Mouse (Mus musculus) embryonic facial prominence, embryonic 11.5 days (tissue): ENCODE measurements around the gene Serpinb9b. TPM values are rescaled to one million over a fixed set of nuclear protein-coding genes. Genes with fewer than 3 reads are reported as not detected.

Source experiments
- ATAC-seq: fragments of 200-750 bp; cut with Nextera tagmentation; replicated peaks from 2 replicates; pipeline ENCODE4 v1.8.0; 2017; ENCODE audit warnings: low read depth; ENCODE audit not compliant: insufficient number of reproducible peaks, low FRiP score, low TSS enrichment
- DNase-seq: peaks from one replicate; pipeline ENCODE4 v3.0.0-alpha.2; 2015; ENCODE audit warnings: low spot score
- H3K27ac ChIP-seq: fragments of 300-500 bp; sonication (generic); replicated peaks from 2 replicates; pipeline ENCODE4 v1.5.1; 2014; ENCODE audit warnings: mild to moderate bottlenecking, low read depth, low read length, control low read depth
- H3K27me3 ChIP-seq: fragments of 300-500 bp; sonication (generic); 2 replicates; pipeline ENCODE4 v1.6.1; 2014; ENCODE audit warnings: mild to moderate bottlenecking, low read length, moderate library complexity, mixed read lengths; ENCODE audit not compliant: control insufficient read depth, insufficient read depth
- H3K36me3 ChIP-seq: fragments of 300-500 bp; sonication (generic); replicated peaks from 2 replicates; pipeline ENCODE4 v1.6.1; 2014; ENCODE audit warnings: low read depth, mild to moderate bottlenecking, low read length, moderate library complexity, mixed read lengths; ENCODE audit not compliant: control insufficient read depth, insufficient read depth
- H3K4me1 ChIP-seq: fragments of 300-500 bp; sonication (generic); 2 replicates; pipeline ENCODE4 v1.6.1; 2014; ENCODE audit warnings: low read length, mixed read lengths; ENCODE audit not compliant: control insufficient read depth, insufficient read depth
- H3K4me2 ChIP-seq: fragments of 300-500 bp; sonication (generic); 2 replicates; pipeline ENCODE4 v1.6.1; 2014; ENCODE audit warnings: low read depth, mild to moderate bottlenecking, control low read depth, low read length, moderate library complexity
- H3K4me3 ChIP-seq: fragments of 300-500 bp; sonication (generic); 2 replicates; pipeline ENCODE4 v1.5.1; 2014; ENCODE audit warnings: low read depth, low read length, control low read depth
- H3K9ac ChIP-seq: fragments of 300-500 bp; sonication (generic); replicated peaks from 2 replicates; pipeline ENCODE4 v1.6.1; 2014; ENCODE audit warnings: mild to moderate bottlenecking, control low read depth, low read length
- H3K9me3 ChIP-seq: fragments of 300-500 bp; sonication (generic); replicated peaks from 2 replicates; pipeline ENCODE4 v1.6.1; 2016; ENCODE audit warnings: mild to moderate bottlenecking, low read length, inconsistent platforms, mixed read lengths; ENCODE audit not compliant: control insufficient read depth
- WGBS: fragments of 180-500 bp; shearing (Covaris S2); extraction: QIAGEN DNeasy Blood & Tissue Kit; methylation state at CpG from one replicate; pipeline ENCODE4 v1.1.7; 2014; 5-methylcytosine and 5-hydroxymethylcytosine counted together
- polyA plus RNA-seq: library from polyadenylated mRNA; unstranded; fragments of >200 nt; fragmentation: Nextera tagmentation; extraction: Ambion mirVana; gene quantifications from 2 replicates; pipeline ENCODE4 v1.2.1, GENCODE M21; 2014

Serpinb9b gene
- polyA plus RNA-seq, 1 experiment from 2014 or later: 0.20 TPM

GRCm38 (mm10) chr13:33048187-33048586 lies 21.0 kb downstream of the Serpinb9b start:
- H3K27me3 ChIP-seq: no peaks in the 10 kb centered on the region
- no peak for DNase-seq
- no peak for ATAC-seq
- H3K4me1 ChIP-seq: no peaks in the 10 kb centered on the region
- no peak overlapping the region for H3K9ac ChIP-seq
- H3K27ac ChIP-seq: no peak overlapping the region
- no peaks in the 10 kb centered on the region for H3K36me3 ChIP-seq
- H3K9me3 ChIP-seq: no peaks in the 10 kb centered on the region
- no peak overlapping the region for H3K4me2 ChIP-seq
- H3K4me3 ChIP-seq: no peak overlapping the region
- WGBS: 80% methylated on average over 4 of the region's 4 CpGs

- Histone ChIP-seq H3K4me1 (no peaks in the 10 kb centered on the region), H3K36me3 (no peaks in the 10 kb centered on the region), H3K9me3 (no peaks in the 10 kb centered on the region), H3K27me3 (no peaks in the 10 kb centered on the region), H3K4me3 (no peak overlapping the region), H3K27ac (no peak overlapping the region), H3K4me2 (no peak overlapping the region), H3K9ac (no peak overlapping the region)
- ATAC-seq (no peak), DNase-seq (no peak)
- WGBS: 71% methylated on average over 3 of the region's 3 CpGs
These were observed 24.5 kb downstream of the Serpinb9b start for GRCm38 (mm10) chr13:33051697-33052096.

GRCm38 (mm10) chr13:33063048-33063447 lies 35.8 kb downstream of the Serpinb9b start:
- Histone ChIP-seq H3K9ac (no peak overlapping the region), H3K36me3 (no peaks in the 10 kb centered on the region), H3K4me2 (no peak overlapping the region), H3K4me3 (no peak overlapping the region), H3K9me3 (no peaks in the 10 kb centered on the region), H3K4me1 (no peaks in the 10 kb centered on the region), H3K27ac (no peak overlapping the region), H3K27me3 (no peaks in the 10 kb centered on the region)
- 84% methylated on average over 1 of the region's 1 CpGs for WGBS
- ATAC-seq (no peak), DNase-seq (no peak)

- H3K36me3 ChIP-seq: no peaks in the 10 kb centered on the region
- 69% methylated on average over 1 of the region's 1 CpGs for WGBS
- H3K27me3 ChIP-seq: no peaks in the 10 kb centered on the region
- no peak overlapping the region for H3K27ac ChIP-seq
- no peak overlapping the region for H3K9ac ChIP-seq
- no peak overlapping the region for H3K4me2 ChIP-seq
- no peaks in the 10 kb centered on the region for H3K4me1 ChIP-seq
- no peaks in the 10 kb centered on the region for H3K9me3 ChIP-seq
- no peak for DNase-seq
- H3K4me3 ChIP-seq: no peak overlapping the region
- ATAC-seq: no peak
These were observed 40.3 kb downstream of the Serpinb9b start for GRCm38 (mm10) chr13:33067387-33067977.

GRCm38 (mm10) chr13:33068164-33068563 lies 40.9 kb downstream of the Serpinb9b start:
- H3K4me2 ChIP-seq: no peak overlapping the region
- H3K27me3 ChIP-seq: no peaks in the 10 kb centered on the region
- 89% methylated on average over 3 of the region's 3 CpGs for WGBS
- no peak overlapping the region for H3K9ac ChIP-seq
- no peaks in the 10 kb centered on the region for H3K9me3 ChIP-seq
- no peak overlapping the region for H3K27ac ChIP-seq
- no peak for ATAC-seq
- H3K36me3 ChIP-seq: no peaks in the 10 kb centered on the region
- no peaks in the 10 kb centered on the region for H3K4me1 ChIP-seq
- H3K4me3 ChIP-seq: no peak overlapping the region
- no peak for DNase-seq

- H3K36me3 ChIP-seq: no peaks in the 10 kb centered on the region
- H3K27ac ChIP-seq: no peak overlapping the region
- H3K9ac ChIP-seq: no peak overlapping the region
- H3K9me3 ChIP-seq: no peaks in the 10 kb centered on the region
- no peak overlapping the region for H3K4me3 ChIP-seq
- ATAC-seq: no peak
- H3K4me2 ChIP-seq: no peak overlapping the region
- no peaks in the 10 kb centered on the region for H3K4me1 ChIP-seq
- DNase-seq: no peak
- no peaks in the 10 kb centered on the region for H3K27me3 ChIP-seq
- 84% methylated on average over 5 of the region's 5 CpGs for WGBS
These were observed 44.6 kb downstream of the Serpinb9b start for GRCm38 (mm10) chr13:33071776-33072175.

- Histone ChIP-seq H3K27me3 (no peaks in the 10 kb centered on the region), H3K36me3 (no peaks in the 10 kb centered on the region), H3K4me3 (no peak overlapping the region), H3K9ac (no peak overlapping the region), H3K4me1 (no peaks in the 10 kb centered on the region), H3K9me3 (no peaks in the 10 kb centered on the region), H3K4me2 (no peak overlapping the region), H3K27ac (no peak overlapping the region)
- DNase-seq: peak; percentile 49
- ATAC-seq: no peak
These were observed 46.8 kb downstream of the Serpinb9b start for GRCm38 (mm10) chr13:33074029-33074428.

- H3K9me3 ChIP-seq: no peaks in the 10 kb centered on the region
- DNase-seq: no peak
- H3K27ac ChIP-seq: no peak overlapping the region
- H3K4me1 ChIP-seq: no peaks in the 10 kb centered on the region
- no peak for ATAC-seq
- 80% methylated on average over 3 of the region's 3 CpGs for WGBS
- H3K4me3 ChIP-seq: no peak overlapping the region
- H3K9ac ChIP-seq: no peak overlapping the region
- no peaks in the 10 kb centered on the region for H3K36me3 ChIP-seq
- H3K4me2 ChIP-seq: no peak overlapping the region
- H3K27me3 ChIP-seq: no peaks in the 10 kb centered on the region
These were observed 49.0 kb downstream of the Serpinb9b start for GRCm38 (mm10) chr13:33076247-33076646.
